Mouse (Mus musculus): ENCODE data around the gene Plvap.

DNA sequence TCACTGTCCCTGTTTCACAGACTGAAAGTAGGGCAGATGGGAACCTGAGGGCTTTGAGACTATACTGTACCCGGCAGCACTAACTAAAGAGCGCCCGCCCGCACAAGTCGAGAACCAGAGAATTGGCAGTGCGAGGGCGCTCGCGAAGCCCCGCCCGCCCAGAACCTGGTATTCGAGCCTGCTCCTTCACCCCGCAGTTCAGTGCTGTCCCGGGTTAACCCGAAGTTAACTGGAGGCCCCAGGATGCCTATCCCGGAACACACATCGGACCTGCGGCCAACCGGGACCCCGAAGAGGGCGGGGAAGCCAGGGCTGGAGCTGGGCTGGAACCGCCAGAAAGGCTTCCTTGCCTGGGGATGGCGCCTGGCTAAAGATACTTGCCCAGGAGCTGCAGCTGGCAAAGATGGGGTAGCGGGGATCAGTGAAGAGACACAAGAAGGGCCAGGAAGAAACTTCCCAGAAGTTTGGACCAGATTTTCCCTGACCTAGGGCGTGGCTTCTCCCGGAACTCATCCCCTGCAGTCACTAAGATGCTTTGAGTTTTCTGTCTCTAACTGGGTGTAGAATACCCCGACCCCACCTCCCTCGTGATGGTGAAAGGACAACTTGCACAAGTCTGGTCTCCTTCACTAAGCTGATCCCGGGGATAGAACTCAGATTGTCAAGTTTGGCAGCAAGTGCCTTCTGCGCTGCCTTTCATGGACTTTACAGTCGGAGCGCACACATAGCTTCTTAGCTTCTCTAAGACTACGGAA is 23.7 kb downstream of the Plvap start, which contains the start of gene Gtpbp3:
- TF ChIP-seq CTCF (IDR thresholded peaks at IDR 0.05; ENCODE audit: borderline replicate concordance, extremely low read depth, insufficient read depth, insufficient read length) (no peak), POLR2A (IDR thresholded peaks at IDR 0.05; ENCODE audit: borderline replicate concordance, extremely low read depth, insufficient read depth, insufficient read length, poor library complexity, severe bottlenecking) (no peak)
